Mouse (Mus musculus) left cerebral cortex, adult 2 months (tissue): ENCODE measurements at regions not wholly inside any gene's neighbourhood (a gene's known extent, or its start where the extent isn't known, plus 50 kb on each side); places are given as distances from the start of the nearest gene placed in this dataset.
A peak's percentile ranks its signal among the peaks of the same experiment; 100 is the strongest.

Experiments
- DNase-seq, 2 experiments: peaks; one replicate each; pipeline ENCODE4 v3.0.0; 2021 to 2022; ENCODE audit warnings: low spot score in 2 of 2, mixed read lengths in 1 of 2; ENCODE audit errors: extremely low spot score in 1 of 2
- H3K27ac ChIP-seq: fragments of 200-600 bp; 2 replicates; pipeline ENCODE4 v1.8.1; 2022
- H3K4me3 ChIP-seq: fragments of 200-600 bp; 2 replicates; pipeline ENCODE4 v1.8.1; 2022
- CTCF ChIP-seq: fragments of 200-600 bp; IDR thresholded peaks from 2 replicates; pipeline ENCODE4 v1.8.1; 2022; ENCODE audit warnings: antibody characterized with exemption, mild to moderate bottlenecking, moderate library complexity
- intact Hi-C: fragments of 180-260 bp; cut with DNase I; formaldehyde crosslinking; loops from one replicate; pipeline ENCODE4 v1.15.1; 2025

GRCm38 (mm10) chr3:34825036-34825435 lies 174.8 kb downstream of the Sox2 start:
- no peak for DNase-seq
- intact Hi-C loops, result loop anchor here (10.0 kb wide), 1 partner anchor 520 kb away; no protein-coding TSS in a partner anchor
- no peak overlapping the region for H3K4me3 ChIP-seq
- TF ChIP-seq CTCF, result no peak
- H3K27ac ChIP-seq, result no peak overlapping the region

- no peak for TF ChIP-seq CTCF
- DNase-seq, result no peak
- Histone ChIP-seq H3K4me3 (no peak overlapping the region), H3K27ac (no peak overlapping the region)
- intact Hi-C loops, result loop anchor here (10.0 kb wide), 1 partner anchor 518 kb away; no protein-coding TSS in a partner anchor
These were observed 176.2 kb downstream of the Sox2 start for GRCm38 (mm10) chr3:34826396-34826795.

- intact Hi-C loops, result loop anchor here (10.0 kb wide), 1 partner anchor 516 kb away; no protein-coding TSS in a partner anchor
- DNase-seq, result no peak
- Histone ChIP-seq H3K4me3 (no peak overlapping the region), H3K27ac (peak overlapping the region; percentile 2; the same call in 1 of the 2 replicates)
- TF ChIP-seq CTCF, result no peak
These were observed 178.4 kb downstream of the Sox2 start for GRCm38 (mm10) chr3:34828453-34829206.

GRCm38 (mm10) chr3:34836741-34837267 lies 186.6 kb downstream of the Sox2 start:
- H3K4me3 ChIP-seq, result no peak overlapping the region
- intact Hi-C loops, result no loop called here
- no peak for DNase-seq
- no peak overlapping the region for H3K27ac ChIP-seq
- no peak for TF ChIP-seq CTCF

GRCm38 (mm10) chr3:34837644-34838332 lies 187.6 kb downstream of the Sox2 start:
- no peak for TF ChIP-seq CTCF
- Histone ChIP-seq H3K27ac (no peak overlapping the region), H3K4me3 (no peak overlapping the region)
- intact Hi-C loops, result no loop called here
- no peak for DNase-seq

GRCm38 (mm10) chr3:34860877-34861649 lies 210.9 kb downstream of the Sox2 start:
- Histone ChIP-seq H3K4me3 (no peak overlapping the region), H3K27ac (no peak overlapping the region)
- no peak for DNase-seq
- no peak for TF ChIP-seq CTCF
- intact Hi-C loops, result no loop called here

GRCm38 (mm10) chr3:34868698-34869409 lies 218.6 kb downstream of the Sox2 start:
- no peak for TF ChIP-seq CTCF
- Histone ChIP-seq H3K27ac (no peak overlapping the region), H3K4me3 (no peak overlapping the region)
- no peak for DNase-seq
- intact Hi-C loops, result no loop called here

- DNase-seq, result no peak
- intact Hi-C loops, result no loop called here
- H3K4me3 ChIP-seq, result no peak overlapping the region
- TF ChIP-seq CTCF, result no peak
- no peak overlapping the region for H3K27ac ChIP-seq
These were observed 219.7 kb downstream of the Sox2 start for GRCm38 (mm10) chr3:34869911-34870310.

GRCm38 (mm10) chr3:34885137-34885536 lies 234.9 kb downstream of the Sox2 start:
- no peak for DNase-seq
- no peak overlapping the region for H3K4me3 ChIP-seq
- intact Hi-C loops, result no loop called here
- H3K27ac ChIP-seq, result no peak overlapping the region
- no peak for TF ChIP-seq CTCF

GRCm38 (mm10) chr3:34893381-34893780 lies 243.2 kb downstream of the Sox2 start:
- H3K4me3 ChIP-seq, result no peak overlapping the region
- no peak for TF ChIP-seq CTCF
- intact Hi-C loops, result no loop called here

GRCm38 (mm10) chr3:34903106-34903505 lies 252.9 kb downstream of the Sox2 start:
- intact Hi-C loops, result no loop called here
- TF ChIP-seq CTCF, result no peak
- H3K4me3 ChIP-seq, result no peak overlapping the region
- H3K27ac ChIP-seq, result no peak overlapping the region
- no peak for DNase-seq

More at GRCm38 (mm10) chr3:34893381-34893780, 243.2 kb downstream of the Sox2 start:
- no peak overlapping the region for H3K27ac ChIP-seq
- DNase-seq, result no peak
